Mouse (Mus musculus) spleen, adult 2 months (tissue): Measurements from ENCODE around the gene Glcci1.

ENCODE experiments used
- CTCF ChIP-seq: fragments of 200-500 bp; IDR thresholded peaks from 2 replicates; pipeline ENCODE4 v1.5.1; 2011; ENCODE audit warnings: mild to moderate bottlenecking, inconsistent platforms; ENCODE audit not compliant: insufficient read depth, insufficient read length, insufficient replicate concordance; ENCODE audit errors: extremely low read depth
- POLR2A ChIP-seq: fragments of 200-500 bp; IDR thresholded peaks from 2 replicates; pipeline ENCODE4 v1.6.1; 2011; ENCODE audit warnings: low read depth, low read length, inconsistent platforms

- no peak for TF ChIP-seq CTCF
- no peak for TF ChIP-seq POLR2A
Measured at GRCm38 (mm10) chr6:8472125-8472524, 37.3 kb upstream of the Glcci1 start.
